Mouse (Mus musculus) left cerebral cortex, postnatal 25 days (tissue): ENCODE results near the gene Unc93b1. TPM values are rescaled to one million over a fixed set of nuclear protein-coding genes. Genes with fewer than 3 reads are reported as not detected.
"Not testable (repeated sequence)": the region's sequence is repeated elsewhere in the genome, so short reads cannot be mapped to it uniquely, and the experiment has no call there.

Experiments used
- DNase-seq, 2 experiments: peaks; one replicate each; pipeline ENCODE4 v3.0.0; 2022; ENCODE audit warnings: low spot score in 2 of 2, mixed read lengths in 1 of 2
- intact Hi-C: fragments of 180-260 bp; cut with DNase I; formaldehyde crosslinking; loops from one replicate; pipeline ENCODE4 v1.15.1; 2025
- total RNA-seq, 2 experiments: library from RNA; stranded (reverse); gene quantifications; 2 replicates each; pipeline ENCODE4 v1.2.3; 2021

Unc93b1 gene
- total RNA-seq, 2 experiments from 2014 or later, result 14.1 to 16.1 TPM

GRCm38 (mm10) chr19:3972229-3972628, 37.2 kb downstream of the Unc93b1 start, which contains the start of gene Aldh3b2:
Aldh3b2 (plus strand) TSS chr19:3972328.
- intact Hi-C loops, result no loop called here
- DNase-seq, result no peak

- DNase-seq, intact Hi-C loops: not testable (repeated sequence)
Observed at GRCm38 (mm10) chr19:3974608-3975007, 39.6 kb downstream of the Unc93b1 start.

- intact Hi-C loops, result no loop called here
- no peak for DNase-seq
Observed at GRCm38 (mm10) chr19:3975866-3976265, 40.9 kb downstream of the Unc93b1 start.

- intact Hi-C loops, result loop anchor here (1.0 kb wide), 1 partner anchor 34 kb away; no protein-coding TSS in a partner anchor
- peak; percentile 80 to 87 for DNase-seq
Observed at GRCm38 (mm10) chr19:3980309-3980708, 45.3 kb downstream of the Unc93b1 start.

- no peak for DNase-seq
- intact Hi-C loops, result loop anchor here (1.0 kb wide), 1 partner anchor 35 kb away; no protein-coding TSS in a partner anchor
Observed at GRCm38 (mm10) chr19:3980917-3981316, 45.9 kb downstream of the Unc93b1 start.

- no peak for DNase-seq
- intact Hi-C loops, result no loop called here
Observed at GRCm38 (mm10) chr19:3983527-3984200, 48.7 kb downstream of the Unc93b1 start.

GRCm38 (mm10) chr19:3985261-3985681, 50.3 kb downstream of the Unc93b1 start:
- intact Hi-C loops, result no loop called here
- no peak for DNase-seq

- DNase-seq, result peak; percentile 45 to 61
- intact Hi-C loops, result no loop called here
Observed at GRCm38 (mm10) chr19:3986334-3986733, 51.3 kb downstream of the Unc93b1 start, which contains the start of gene Acy3. Acy3 (plus strand) TSS chr19:3986570.

GRCm38 (mm10) chr19:3988066-3988465, 53.1 kb downstream of the Unc93b1 start:
- intact Hi-C loops, result no loop called here
- DNase-seq, result no peak

GRCm38 (mm10) chr19:3988750-3989149, 53.8 kb downstream of the Unc93b1 start:
- intact Hi-C loops, result no loop called here
- no peak for DNase-seq

GRCm38 (mm10) chr19:3990804-3991203, 55.8 kb downstream of the Unc93b1 start:
- intact Hi-C loops, result no loop called here
- DNase-seq, result no peak

GRCm38 (mm10) chr19:3991562-3991961, 56.6 kb downstream of the Unc93b1 start:
- intact Hi-C loops, result no loop called here
- no peak for DNase-seq

- DNase-seq, result no peak
- intact Hi-C loops, result no loop called here
Observed at GRCm38 (mm10) chr19:3991966-3992365, 57.0 kb downstream of the Unc93b1 start.

- no peak for DNase-seq
- intact Hi-C loops, result no loop called here
Observed at GRCm38 (mm10) chr19:3992416-3992815, 57.4 kb downstream of the Unc93b1 start, which contains the start of gene Tbx10. Tbx10 (plus strand) TSS chr19:3992752.

- intact Hi-C loops, result no loop called here
- no peak for DNase-seq
Observed at GRCm38 (mm10) chr19:3994932-3995331, 59.9 kb downstream of the Unc93b1 start.

- intact Hi-C loops, result no loop called here
- no peak for DNase-seq
Observed at GRCm38 (mm10) chr19:3995505-3995904, 60.5 kb downstream of the Unc93b1 start.

GRCm38 (mm10) chr19:3996106-3996505, 61.1 kb downstream of the Unc93b1 start:
- intact Hi-C loops, result no loop called here
- DNase-seq, result no peak

GRCm38 (mm10) chr19:3996747-3997146, 61.8 kb downstream of the Unc93b1 start:
- intact Hi-C loops, result no loop called here

GRCm38 (mm10) chr19:3997231-3997630, 62.2 kb downstream of the Unc93b1 start:
- DNase-seq, result no peak
- intact Hi-C loops, result no loop called here

More at GRCm38 (mm10) chr19:3996747-3997146, 61.8 kb downstream of the Unc93b1 start:
- DNase-seq, result no peak

GRCm38 (mm10) chr19:3998335-3998734, 63.3 kb downstream of the Unc93b1 start:
- no peak for DNase-seq
- intact Hi-C loops, result no loop called here
